8 mouse cellular contexts compared by ENCODE assay signal in genomic region chr12:75307961-75308951, GRCm38 (mm10). TPM values are rescaled to one million over a fixed set of nuclear protein-coding genes. Genes with fewer than 3 reads are reported as not detected.
DNase-seq lines count a peak whose midpoint lies in the region; ATAC-seq and TF ChIP-seq lines count a peak whose summit lies in the region.

Gene Rhoj, plus strand, starts transcription at chr12:75308322.

- TF ChIP-seq CTCF in testis, adult 2 months (IDR thresholded peaks at IDR 0.05; ENCODE audit: control insufficient read depth, insufficient read depth, insufficient replicate concordance, low read depth, low read length): no peak

- peak; percentile 89 for ATAC-seq in forebrain, embryonic 11.5 days (replicated peaks; ENCODE audit: low FRiP score)
- ATAC-seq in heart, embryonic 13.5 days (ENCODE audit: extremely low read depth, insufficient number of reproducible peaks, low FRiP score, low TSS enrichment): peak; percentile 65; the same call in 1 of the 2 replicates
- peak; percentile 83 for ATAC-seq in kidney, embryonic 16.5 days (ENCODE audit: low FRiP score, low TSS enrichment)
- peak; percentile 79 for ATAC-seq in limb, embryonic 15.5 days (ENCODE audit: insufficient number of reproducible peaks, low FRiP score, low TSS enrichment, low read depth)
- ATAC-seq in midbrain, embryonic 15.5 days (replicated peaks): peak; percentile 92

- peaks cover 8% of the 10 kb centered on the region for H3K4me1 ChIP-seq in brown adipose tissue, adult 24 weeks (ENCODE audit: control insufficient read depth, insufficient read depth, insufficient read length, low read length)
- peaks cover 3% of the 10 kb centered on the region; the same call in 1 of the 2 replicates for H3K4me1 ChIP-seq in forebrain, embryonic 11.5 days (replicated peaks; ENCODE audit: control insufficient read depth, insufficient read depth, low read length)
- peaks cover 13% of the 10 kb centered on the region for H3K4me1 ChIP-seq in heart, embryonic 13.5 days
- H3K4me1 ChIP-seq in kidney, embryonic 16.5 days (ENCODE audit: insufficient read depth, low read length): peaks cover 4% of the 10 kb centered on the region; the same call in 1 of the 2 replicates
- H3K4me1 ChIP-seq in limb, embryonic 15.5 days: peaks cover 16% of the 10 kb centered on the region
- H3K4me1 ChIP-seq in midbrain, embryonic 15.5 days: peaks cover 14% of the 10 kb centered on the region; the same call in 1 of the 2 replicates
- H3K4me1 ChIP-seq in testis, adult 2 months (ENCODE audit: control insufficient read depth, insufficient read depth, low read length): no peaks in the 10 kb centered on the region; the same call in 1 of the 2 replicates

- H3K4me2 ChIP-seq in forebrain, embryonic 11.5 days (ENCODE audit: low read depth, low read length, severe bottlenecking): peak within 1 kb of the TSS; percentile 78
- peak within 1 kb of the TSS; percentile 86 for H3K4me2 ChIP-seq in heart, embryonic 13.5 days
- H3K4me2 ChIP-seq in kidney, embryonic 16.5 days (replicated peaks; ENCODE audit: low read depth, low read length): peak within 1 kb of the TSS; percentile 82
- peak within 1 kb of the TSS; percentile 72 for H3K4me2 ChIP-seq in limb, embryonic 15.5 days
- peak within 1 kb of the TSS; percentile 95 for H3K4me2 ChIP-seq in midbrain, embryonic 15.5 days

- no peak for TF ChIP-seq POLR2A in testis, adult 2 months (IDR thresholded peaks at IDR 0.05; ENCODE audit: control insufficient read depth, low read depth, low read length)

- H3K9ac ChIP-seq in forebrain, embryonic 11.5 days (ENCODE audit: low read length): peak within 1 kb of the TSS; percentile 61
- H3K9ac ChIP-seq in heart, embryonic 13.5 days: peak within 1 kb of the TSS; percentile 84
- H3K9ac ChIP-seq in kidney, embryonic 16.5 days (replicated peaks; ENCODE audit: low read length): peak within 1 kb of the TSS; percentile 73
- H3K9ac ChIP-seq in limb, embryonic 15.5 days: peak within 1 kb of the TSS; percentile 68
- peak within 1 kb of the TSS; percentile 50 for H3K9ac ChIP-seq in midbrain, embryonic 15.5 days

- no peaks in the 10 kb centered on the region for H3K36me3 ChIP-seq in forebrain, embryonic 11.5 days (ENCODE audit: control insufficient read depth, insufficient read depth, low read length)
- no peaks in the 10 kb centered on the region for H3K36me3 ChIP-seq in heart, embryonic 13.5 days
- no peaks in the 10 kb centered on the region for H3K36me3 ChIP-seq in kidney, embryonic 16.5 days (ENCODE audit: insufficient read depth, low read length)
- no peaks in the 10 kb centered on the region for H3K36me3 ChIP-seq in limb, embryonic 15.5 days
- H3K36me3 ChIP-seq in midbrain, embryonic 15.5 days (replicated peaks): no peaks in the 10 kb centered on the region
- H3K36me3 ChIP-seq in testis, adult 2 months (ENCODE audit: control insufficient read depth, insufficient read depth, low read length): no peaks in the 10 kb centered on the region

- H3K27ac ChIP-seq in brown adipose tissue, adult 24 weeks (replicated peaks; ENCODE audit: low read depth, low read length): peak within 1 kb of the TSS; percentile 95
- H3K27ac ChIP-seq in forebrain, embryonic 11.5 days (ENCODE audit: low read depth, low read length): peak within 1 kb of the TSS; percentile 31; the same call in 1 of the 2 replicates
- peak within 1 kb of the TSS; percentile 95 for H3K27ac ChIP-seq in heart, embryonic 13.5 days (replicated peaks)
- H3K27ac ChIP-seq in kidney, embryonic 16.5 days (ENCODE audit: low read length): peak within 1 kb of the TSS; percentile 89
- peak within 1 kb of the TSS; percentile 96 for H3K27ac ChIP-seq in limb, embryonic 15.5 days
- peak within 1 kb of the TSS; percentile 65 for H3K27ac ChIP-seq in midbrain, embryonic 15.5 days
- H3K27ac ChIP-seq in testis, adult 2 months (ENCODE audit: control insufficient read depth, insufficient read depth, low read depth, low read length): peak within 1 kb of the TSS; percentile 62

- H3K9me3 ChIP-seq in forebrain, embryonic 11.5 days (ENCODE audit: control insufficient read depth, low read length): no peaks in the 10 kb centered on the region
- H3K9me3 ChIP-seq in heart, embryonic 13.5 days: no peaks in the 10 kb centered on the region
- no peaks in the 10 kb centered on the region for H3K9me3 ChIP-seq in kidney, embryonic 16.5 days (ENCODE audit: low read length)
- no peaks in the 10 kb centered on the region for H3K9me3 ChIP-seq in limb, embryonic 15.5 days
- no peaks in the 10 kb centered on the region for H3K9me3 ChIP-seq in midbrain, embryonic 15.5 days

- peak within 1 kb of the TSS; percentile 94 for H3K4me3 ChIP-seq in brown adipose tissue, adult 24 weeks (ENCODE audit: insufficient read depth, low read depth, low read length)
- H3K4me3 ChIP-seq in forebrain, embryonic 11.5 days (ENCODE audit: low read depth, low read length): peak within 1 kb of the TSS; percentile 41
- H3K4me3 ChIP-seq in heart, embryonic 13.5 days: peak within 1 kb of the TSS; percentile 63
- peak within 1 kb of the TSS; percentile 56 for H3K4me3 ChIP-seq in kidney, embryonic 16.5 days (ENCODE audit: low read length)
- peak within 1 kb of the TSS; percentile 61 for H3K4me3 ChIP-seq in limb, embryonic 15.5 days
- peak within 1 kb of the TSS; percentile 46 for H3K4me3 ChIP-seq in midbrain, embryonic 15.5 days
- peak within 1 kb of the TSS; percentile 77 for H3K4me3 ChIP-seq in testis, adult 2 months (ENCODE audit: control insufficient read depth, low read depth, low read length)

- H3K27me3 ChIP-seq in forebrain, embryonic 11.5 days (ENCODE audit: control insufficient read depth, insufficient read depth, low read length): no peaks in the 10 kb centered on the region
- H3K27me3 ChIP-seq in heart, embryonic 13.5 days (replicated peaks): peaks cover 65% of the 10 kb centered on the region
- H3K27me3 ChIP-seq in kidney, embryonic 16.5 days (ENCODE audit: insufficient read depth, low read length): no peaks in the 10 kb centered on the region
- no peaks in the 10 kb centered on the region for H3K27me3 ChIP-seq in limb, embryonic 15.5 days
- no peaks in the 10 kb centered on the region for H3K27me3 ChIP-seq in midbrain, embryonic 15.5 days (replicated peaks)
- no peaks in the 10 kb centered on the region for H3K27me3 ChIP-seq in testis, adult 2 months (ENCODE audit: control insufficient read depth, insufficient read depth, low read length)

- peak; percentile 10 for DNase-seq in CD4-positive helper T cell, adult 2 months (ENCODE audit: low read depth, low spot score)
- peak; percentile 74 for DNase-seq in forebrain, embryonic 11.5 days (ENCODE audit: low spot score)

- under 1% methylated on average over 34 of the region's 34 CpGs for WGBS in forebrain, embryonic 11.5 days
- under 1% methylated on average over 34 of the region's 34 CpGs for WGBS in heart, embryonic 13.5 days
- WGBS in kidney, embryonic 16.5 days: under 1% methylated on average over 34 of the region's 34 CpGs
- under 1% methylated on average over 34 of the region's 34 CpGs for WGBS in limb, embryonic 15.5 days
- WGBS in midbrain, embryonic 15.5 days: under 1% methylated on average over 34 of the region's 34 CpGs

RNA-seq across cellular contexts. Expression of gene Rhoj, which starts in this region (rescaled TPM):
- 14.4 and 16.0 TPM in 2 replicates for polyA plus RNA-seq in brown adipose tissue, adult 24 weeks (2012; ENCODE audit: insufficient read depth, insufficient read length, missing spikeins)
- 19.2 and 20.1 TPM in 2 replicates for polyA plus RNA-seq in forebrain, embryonic 11.5 days (2014; fragmentation: Nextera tagmentation; extraction: Ambion mirVana)
- polyA plus RNA-seq in heart, embryonic 13.5 days (2015; fragmentation: Nextera tagmentation; extraction: Ambion mirVana): 41.5 and 43.0 TPM in 2 replicates
- 57.3 and 58.3 TPM in 2 replicates for polyA plus RNA-seq in kidney, embryonic 16.5 days (2015; fragmentation: Nextera tagmentation; extraction: Ambion mirVana)
- polyA plus RNA-seq in limb, embryonic 15.5 days (2015; fragmentation: Nextera tagmentation; extraction: Ambion mirVana): 107 and 108 TPM in 2 replicates
- 22.6 and 23.1 TPM in 2 replicates for polyA plus RNA-seq in midbrain, embryonic 15.5 days (2015; fragmentation: Nextera tagmentation; extraction: Ambion mirVana)
- polyA plus RNA-seq in testis, adult 2 months (2012; rRNA removed): 2.9 and 3.0 TPM in 2 replicates

Comparison
In these comparisons a context has a peak if more than half of its experiments do, and no peak if none do; other contexts are left out.
1. Peak in every context shown above with its lines: DNase-seq, ATAC-seq, H3K4me3 ChIP-seq and H3K27ac ChIP-seq.
2. H3K27ac ChIP-seq: peak in every context shown above with its lines; median percentile 96 in limb, embryonic 15.5 days; 95 in brown adipose tissue, adult 24 weeks; 95 in heart, embryonic 13.5 days; 89 in kidney, embryonic 16.5 days; 65 in midbrain, embryonic 15.5 days; 62 in testis, adult 2 months; 31 in forebrain, embryonic 11.5 days.
3. H3K4me3 ChIP-seq: peak in every context shown above with its lines; median percentile 94 in brown adipose tissue, adult 24 weeks; 77 in testis, adult 2 months; 63 in heart, embryonic 13.5 days; 61 in limb, embryonic 15.5 days; 56 in kidney, embryonic 16.5 days; 46 in midbrain, embryonic 15.5 days; 41 in forebrain, embryonic 11.5 days.